Mouse (Mus musculus) cortical plate, adult 2 months (tissue): ENCODE measurements around the gene Ddx59.

Source experiments
- CTCF ChIP-seq: fragments of 200-500 bp; IDR thresholded peaks from 2 replicates; pipeline ENCODE4 v1.5.1; 2011; ENCODE audit warnings: mild to moderate bottlenecking, control low read depth, low read length; ENCODE audit not compliant: insufficient read depth; ENCODE audit errors: extremely low read depth
- POLR2A ChIP-seq: fragments of 200-500 bp; IDR thresholded peaks from 2 replicates; pipeline ENCODE4 v1.6.1; 2011; ENCODE audit warnings: mild to moderate bottlenecking, low read length, control low read depth; ENCODE audit not compliant: insufficient read depth; ENCODE audit errors: extremely low read depth

DNA sequence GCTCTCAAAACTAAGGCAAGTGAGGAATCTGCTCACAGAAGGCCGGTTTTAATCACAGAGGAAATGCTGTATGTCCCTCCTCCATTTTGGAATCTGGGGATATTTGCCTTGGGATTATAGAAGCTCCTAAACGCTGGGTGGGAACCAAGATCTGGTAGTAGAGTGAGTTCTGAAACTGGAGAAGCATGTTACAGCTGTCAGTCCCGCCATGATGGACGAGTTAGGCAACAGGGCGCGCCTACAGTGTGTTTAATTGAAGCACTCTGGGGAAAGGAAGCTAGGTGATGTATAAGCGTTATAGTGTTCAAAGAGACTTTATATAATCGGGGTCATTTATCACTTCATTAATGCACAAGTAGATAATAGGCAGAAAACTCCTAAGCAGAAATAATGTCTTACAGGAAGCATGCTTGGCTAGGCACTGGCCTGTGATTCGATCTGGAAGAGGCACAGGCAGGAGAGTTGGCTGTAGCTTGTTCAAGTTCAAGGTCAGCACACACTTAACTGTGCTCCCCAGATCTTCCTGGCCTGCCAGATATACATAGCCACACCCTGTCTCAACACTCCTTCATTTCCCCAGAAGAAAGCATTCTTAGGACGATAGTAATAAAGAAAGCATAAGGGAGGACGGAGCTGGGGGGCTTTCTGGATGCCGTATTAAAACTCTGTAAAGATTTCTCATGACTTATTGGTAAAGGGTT is 29.6 kb downstream of the Ddx59 start:
- TF ChIP-seq CTCF (no peak), POLR2A (no peak)
